Mouse (Mus musculus): ENCODE data around the gene Olfr1. TPM values are rescaled to one million over a fixed set of nuclear protein-coding genes. Genes with fewer than 3 reads are reported as not detected.

The Olfr1 gene
- not detected for polyA plus RNA-seq (2017; shearing (Covaris generic))

DNA sequence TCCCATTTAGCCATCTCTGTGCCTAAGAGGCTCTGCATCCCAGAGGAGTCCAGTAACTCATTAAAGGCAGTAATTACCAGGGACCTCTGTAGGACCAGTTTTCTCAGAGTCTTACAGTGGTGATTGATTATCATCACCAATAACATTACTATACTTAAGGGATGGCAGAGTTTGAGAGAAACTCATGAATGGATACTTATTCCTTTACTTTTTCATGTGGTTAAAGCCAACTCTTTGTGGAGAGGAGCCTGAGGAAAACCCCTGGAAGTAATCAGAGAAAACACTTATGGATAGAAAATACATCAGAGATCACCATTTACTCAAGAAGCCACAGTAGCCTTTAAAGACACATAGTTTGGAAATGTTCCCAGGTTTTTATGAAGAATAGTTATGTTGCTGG is at the start of gene Olfr1:
Gene Olfr1, minus strand, starts transcription at position 101 of the 400 bp plus-strand sequence.
- ATAC-seq: no peak

DNA sequence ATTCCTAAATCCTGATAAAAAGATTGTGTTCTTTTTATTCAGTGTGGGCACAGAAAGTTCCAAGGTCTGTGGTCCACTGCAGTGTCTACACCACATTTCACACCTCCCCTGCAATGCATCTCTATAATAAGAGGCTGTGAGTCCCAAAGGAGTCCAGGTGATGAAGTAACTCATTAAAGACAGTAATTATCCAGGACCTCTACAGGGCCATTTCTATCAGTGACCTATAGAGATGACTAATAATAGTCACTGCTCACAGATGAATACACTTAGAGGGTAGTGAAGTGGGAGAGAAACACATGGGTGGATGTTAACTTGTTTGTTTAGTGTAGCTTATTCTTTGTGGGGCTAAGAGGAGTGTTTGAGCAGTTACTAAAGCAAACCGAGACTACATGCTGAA is 29.0 kb upstream of the Olfr1 start, which contains the start of gene Olfr378:
Gene Olfr378, minus strand, starts transcription at position 101 of the 400 bp plus-strand sequence.
- ATAC-seq: no peak

DNA sequence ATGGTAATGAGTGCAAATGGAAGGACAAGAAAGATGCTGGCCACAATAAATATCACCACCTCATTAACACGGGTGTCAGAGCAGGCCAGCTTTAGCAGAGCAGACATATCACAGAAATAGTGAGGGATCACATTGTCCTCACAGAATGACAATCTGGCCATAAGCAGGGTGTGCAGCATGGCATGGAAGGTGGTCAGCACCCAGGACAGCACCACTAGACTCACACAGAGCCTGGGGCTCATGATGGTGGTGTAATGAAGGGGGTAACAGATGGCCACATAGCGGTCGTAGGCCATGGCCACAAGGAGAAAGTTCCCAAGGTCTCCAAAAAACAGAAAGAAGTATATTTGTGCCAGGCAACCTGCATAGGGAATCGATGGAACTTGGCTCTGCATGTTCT is 4.0 kb downstream of the Olfr1 start:
- no peak for ATAC-seq

DNA sequence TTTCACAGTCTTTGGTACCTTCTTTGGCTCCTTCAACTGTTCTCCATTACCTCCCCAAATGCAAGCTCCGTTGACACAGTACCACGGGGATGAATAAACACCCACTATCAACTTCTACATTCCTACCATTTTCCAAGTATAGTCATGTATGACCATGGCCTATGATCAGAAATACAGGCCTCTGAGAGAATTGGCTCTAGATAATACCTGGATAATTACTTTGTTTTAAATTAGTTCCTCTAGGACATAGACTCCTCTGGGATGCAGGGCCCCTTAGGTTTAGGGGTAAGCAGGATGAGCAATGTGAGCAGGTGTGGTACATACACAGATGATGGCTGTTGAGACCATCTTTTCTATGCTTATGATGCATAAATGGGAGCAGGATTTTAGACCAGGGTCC is 28.5 kb downstream of the Olfr1 start, which contains the start of gene Olfr376:
Gene Olfr376, plus strand, starts transcription at position 301 of the 400 bp plus-strand sequence.
- no peak for ATAC-seq

DNA sequence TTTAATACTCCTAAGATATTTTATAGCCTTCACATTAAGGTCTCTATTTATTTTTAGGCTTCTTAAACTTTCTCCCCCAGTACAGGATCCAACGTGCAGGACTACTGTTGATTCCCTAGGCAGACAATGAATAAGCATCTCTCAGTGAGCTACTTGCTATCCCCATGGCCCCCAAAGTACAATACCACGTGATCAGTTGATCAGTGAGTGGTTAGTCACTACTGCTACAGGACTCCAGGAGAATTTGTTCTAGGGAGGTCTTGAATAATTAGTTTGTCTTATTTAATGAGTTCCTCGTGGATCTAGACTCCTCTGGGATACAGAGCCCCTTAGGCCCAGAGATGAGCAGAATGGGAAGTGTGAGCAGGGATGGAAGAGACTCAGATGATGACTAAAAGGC is 48.9 kb downstream of the Olfr1 start, which contains the start of gene Olfr20:
Gene Olfr20, plus strand, starts transcription at position 301 of the 400 bp plus-strand sequence.
- no peak for ATAC-seq

Other genes starting within 250 kb of the Olfr1 start
- under 1 TPM in 1 of 2 experiments, not detected in 1; 0.19 TPM for gene P2rx5, start 239.2 kb downstream of the Olfr1 start, polyA plus RNA-seq (2017; shearing (Covaris generic))
- gene Emc6, start 222.6 kb downstream of the Olfr1 start, polyA plus RNA-seq (2017; shearing (Covaris generic)): 10 to 100 TPM; 50.2 to 65.2 TPM
- 10 to 100 TPM; 20.6 to 28.4 TPM for gene Tax1bp3, start 222.5 kb downstream of the Olfr1 start, polyA plus RNA-seq (2017; shearing (Covaris generic))
- 1 to 10 TPM; 8.6 to 8.9 TPM for gene Ctns, start 200.6 kb downstream of the Olfr1 start, polyA plus RNA-seq (2017; shearing (Covaris generic))
- 1 to 10 TPM; 2.7 to 2.8 TPM for gene Shpk, start 200.2 kb downstream of the Olfr1 start, polyA plus RNA-seq (2017; shearing (Covaris generic))
- gene Trpv1, start 165.3 kb downstream of the Olfr1 start, polyA plus RNA-seq (2017; shearing (Covaris generic)): not detected
- gene Trpv3, start 132.2 kb downstream of the Olfr1 start, polyA plus RNA-seq (2017; shearing (Covaris generic)): under 1 TPM in 1 of 2 experiments, not detected in 1; 0.09 TPM
- under 1 TPM in 1 of 2 experiments, not detected in 1; 0.08 TPM for gene Aspa, start 70.0 kb downstream of the Olfr1 start, polyA plus RNA-seq (2017; shearing (Covaris generic))
- not detected for gene Gm49340, start 69.9 kb downstream of the Olfr1 start, polyA plus RNA-seq (2017; shearing (Covaris generic))
- not detected for gene Spata22, start 69.9 kb downstream of the Olfr1 start, polyA plus RNA-seq (2017; shearing (Covaris generic))
- gene Olfr20, start 48.8 kb downstream of the Olfr1 start, polyA plus RNA-seq (2017; shearing (Covaris generic)): not detected
- gene Olfr376, start 28.4 kb downstream of the Olfr1 start, polyA plus RNA-seq (2017; shearing (Covaris generic)): not detected
- gene Olfr378, start 28.9 kb upstream of the Olfr1 start, polyA plus RNA-seq (2017; shearing (Covaris generic)): not detected
- not detected for gene Olfr380, start 57.9 kb upstream of the Olfr1 start, polyA plus RNA-seq (2017; shearing (Covaris generic))
- not detected for gene Olfr381, start 92.0 kb upstream of the Olfr1 start, polyA plus RNA-seq (2017; shearing (Covaris generic))
- gene Olfr382, start 117.6 kb upstream of the Olfr1 start, polyA plus RNA-seq (2017; shearing (Covaris generic)): not detected
- not detected for gene Olfr385, start 193.4 kb upstream of the Olfr1 start, polyA plus RNA-seq (2017; shearing (Covaris generic))
- not detected for gene Olfr384, start 199.0 kb upstream of the Olfr1 start, polyA plus RNA-seq (2017; shearing (Covaris generic))